Mouse (Mus musculus): ENCODE results near the gene Elmo1. TPM values are rescaled to one million over a fixed set of nuclear protein-coding genes. Genes with fewer than 3 reads are reported as not detected.

Elmo1 gene
- polyA plus RNA-seq, 1 experiment = 0.40 TPM

DNA sequence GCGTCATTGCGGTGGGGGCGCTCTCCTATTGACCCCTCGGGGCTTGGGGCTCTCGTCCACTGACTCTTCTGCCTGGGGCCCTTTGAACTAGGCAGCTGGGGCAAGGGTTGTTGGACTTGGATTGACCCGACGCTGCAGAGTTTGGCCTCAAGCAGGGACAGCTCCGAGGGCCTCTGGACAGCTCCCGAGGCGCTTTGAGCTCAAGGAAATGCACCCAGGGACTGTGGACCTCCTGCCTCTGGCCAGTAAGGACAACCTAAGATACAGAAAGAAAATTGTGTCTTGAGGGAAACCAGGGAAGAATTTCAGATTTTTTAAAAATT lies 1.2 kb downstream of the Elmo1 start:
- Histone ChIP-seq H3ac (ENCODE audit: control insufficient read depth, insufficient read length) (no peak overlapping the region), H3K4me2 (ENCODE audit: low read depth) (no peak overlapping the region), H3K4me3 (no peak overlapping the region), H3K36me3 (ENCODE audit: control insufficient read depth, insufficient read depth) (no peaks in the 10 kb centered on the region), H3K79me2 (ENCODE audit: control insufficient read depth, insufficient read depth) (no peaks in the 10 kb centered on the region), H3K27me3 (ENCODE audit: control insufficient read depth, insufficient read depth, insufficient read length) (no peaks in the 10 kb centered on the region)
- TF ChIP-seq CEBPB (IDR thresholded peaks at IDR 0.05; ENCODE audit: insufficient read depth, poor library complexity, severe bottlenecking) = no peak
- TF ChIP-seq USF1 (IDR thresholded peaks at IDR 0.05; ENCODE audit: low read depth) = no peak
- no peak for TF ChIP-seq SRF (IDR thresholded peaks at IDR 0.05; ENCODE audit: control insufficient read depth, insufficient read length, low read depth)
- TF ChIP-seq MYOD1 (IDR thresholded peaks at IDR 0.05; ENCODE audit: control insufficient read depth in 1 of 3, insufficient read length in 2 of 3, low read depth in 2 of 3) = no peak
- TF ChIP-seq POLR2A (IDR thresholded peaks at IDR 0.05; ENCODE audit: insufficient read length, low read depth) = no peak
- no peak for TF ChIP-seq TCF3 (IDR thresholded peaks at IDR 0.05; ENCODE audit: insufficient read length, low read depth)
- no peak for TF ChIP-seq MAX (IDR thresholded peaks at IDR 0.05; ENCODE audit: low read depth)
- no peak for TF ChIP-seq MYOG (IDR thresholded peaks at IDR 0.05; ENCODE audit: control insufficient read depth in 1 of 3, insufficient read depth in 1 of 3, insufficient read length in 2 of 3, low read depth in 2 of 3)
- TF ChIP-seq TCF12 (IDR thresholded peaks at IDR 0.05; ENCODE audit: insufficient read depth, poor library complexity, severe bottlenecking) = no peak
- no peak for TF ChIP-seq REST (IDR thresholded peaks at IDR 0.05; ENCODE audit: insufficient read depth, insufficient read length)
- no peak for TF ChIP-seq E2F4 (IDR thresholded peaks at IDR 0.05; ENCODE audit: insufficient read depth)
- no peak for TF ChIP-seq POLR2AphosphoS2 (IDR thresholded peaks at IDR 0.05; ENCODE audit: insufficient read length, low read depth)

DNA sequence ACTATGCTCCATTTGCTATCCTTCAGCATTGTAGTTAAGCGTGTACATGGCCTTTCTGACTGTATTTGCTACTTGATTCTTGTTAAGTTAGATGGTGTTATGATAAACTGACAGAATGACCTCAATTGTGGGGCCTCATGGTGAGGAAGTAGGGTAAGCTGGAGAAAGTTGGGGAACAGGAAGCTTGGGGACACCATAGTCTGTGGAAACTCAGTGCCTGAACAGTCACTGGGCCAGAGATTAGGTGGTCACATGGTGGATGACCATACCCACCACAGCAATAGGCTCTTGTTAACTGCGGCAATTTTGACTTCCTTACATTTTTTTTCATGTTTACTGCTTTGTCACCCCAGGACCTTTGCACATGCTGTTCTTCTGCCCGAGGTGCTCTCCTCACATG lies 1.9 kb downstream of the Elmo1 start:
- H3K4me2 ChIP-seq (ENCODE audit: low read depth) = no peak overlapping the region
- no peaks in the 10 kb centered on the region for H3K27me3 ChIP-seq (ENCODE audit: control insufficient read depth, insufficient read depth, insufficient read length)
- TF ChIP-seq SRF (IDR thresholded peaks at IDR 0.05; ENCODE audit: control insufficient read depth, insufficient read length, low read depth) (no peak), POLR2AphosphoS2 (IDR thresholded peaks at IDR 0.05; ENCODE audit: insufficient read length, low read depth) (no peak), TCF12 (IDR thresholded peaks at IDR 0.05; ENCODE audit: insufficient read depth, poor library complexity, severe bottlenecking) (no peak), MYOG (IDR thresholded peaks at IDR 0.05; ENCODE audit: control insufficient read depth in 1 of 3, insufficient read depth in 1 of 3, insufficient read length in 2 of 3, low read depth in 2 of 3) (no peak), MYOD1 (IDR thresholded peaks at IDR 0.05; ENCODE audit: control insufficient read depth in 1 of 3, insufficient read length in 2 of 3, low read depth in 2 of 3) (no peak), POLR2A (IDR thresholded peaks at IDR 0.05; ENCODE audit: insufficient read length, low read depth) (no peak), CEBPB (IDR thresholded peaks at IDR 0.05; ENCODE audit: insufficient read depth, poor library complexity, severe bottlenecking) (no peak), MAX (IDR thresholded peaks at IDR 0.05; ENCODE audit: low read depth) (no peak), USF1 (IDR thresholded peaks at IDR 0.05; ENCODE audit: low read depth) (no peak), TCF3 (IDR thresholded peaks at IDR 0.05; ENCODE audit: insufficient read length, low read depth) (no peak)
- H3K79me2 ChIP-seq (ENCODE audit: control insufficient read depth, insufficient read depth) = no peaks in the 10 kb centered on the region
- H3K4me3 ChIP-seq = no peak overlapping the region
- H3ac ChIP-seq (ENCODE audit: control insufficient read depth, insufficient read length) = no peak overlapping the region
- H3K36me3 ChIP-seq (ENCODE audit: control insufficient read depth, insufficient read depth) = no peaks in the 10 kb centered on the region

DNA sequence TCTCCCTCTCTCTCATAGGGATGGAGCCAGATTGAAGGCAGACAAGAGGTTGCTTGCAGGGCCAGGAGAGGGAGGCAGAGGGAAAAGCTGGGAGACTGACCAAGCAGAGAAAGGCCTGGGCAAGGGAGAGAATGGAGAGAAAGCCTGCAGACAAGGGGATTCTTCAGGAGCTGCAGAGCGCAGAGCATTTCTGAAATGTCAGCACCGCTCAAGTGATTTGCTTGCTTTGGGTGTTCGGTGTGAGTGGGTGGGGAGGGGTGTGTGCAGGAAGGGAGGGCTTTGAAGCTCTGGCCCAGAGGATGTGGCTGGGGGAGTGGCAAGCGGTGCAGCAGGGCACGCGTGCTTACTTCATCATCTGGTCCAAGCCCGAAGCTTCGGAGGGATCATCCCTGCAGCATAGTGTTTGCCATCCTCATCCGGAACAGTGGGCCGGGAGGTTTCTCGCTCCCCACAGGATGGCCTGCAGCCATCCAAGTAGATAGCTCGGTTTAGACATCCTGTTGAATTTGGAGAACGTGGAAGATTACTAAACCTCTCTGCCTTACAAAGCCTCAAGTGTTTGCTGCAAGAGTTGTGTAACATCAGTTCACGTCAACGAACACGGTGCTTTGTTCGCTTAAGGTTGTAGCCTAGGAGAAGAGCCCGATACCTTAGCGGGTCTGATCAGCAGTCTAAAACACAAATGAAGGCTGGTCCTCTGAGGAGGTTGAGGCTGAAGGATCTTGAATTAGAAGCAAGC lies 3.1 kb downstream of the Elmo1 start:
- H3K36me3 ChIP-seq (ENCODE audit: control insufficient read depth, insufficient read depth) = no peaks in the 10 kb centered on the region
- H3K79me2 ChIP-seq (ENCODE audit: control insufficient read depth, insufficient read depth) = no peaks in the 10 kb centered on the region
- H3K4me2 ChIP-seq (ENCODE audit: low read depth) = no peak overlapping the region
- no peaks in the 10 kb centered on the region for H3K27me3 ChIP-seq (ENCODE audit: control insufficient read depth, insufficient read depth, insufficient read length)
- TF ChIP-seq TCF12 (IDR thresholded peaks at IDR 0.05; ENCODE audit: insufficient read depth, poor library complexity, severe bottlenecking) = no peak
- no peak for TF ChIP-seq REST (IDR thresholded peaks at IDR 0.05; ENCODE audit: insufficient read depth, insufficient read length)
- TF ChIP-seq POLR2AphosphoS2 (IDR thresholded peaks at IDR 0.05; ENCODE audit: insufficient read length, low read depth) = no peak
- no peak for TF ChIP-seq MYOG (IDR thresholded peaks at IDR 0.05; ENCODE audit: control insufficient read depth in 1 of 3, insufficient read depth in 1 of 3, insufficient read length in 2 of 3, low read depth in 2 of 3)
- no peak for TF ChIP-seq CEBPB (IDR thresholded peaks at IDR 0.05; ENCODE audit: insufficient read depth, poor library complexity, severe bottlenecking)
- no peak for TF ChIP-seq POLR2A (IDR thresholded peaks at IDR 0.05; ENCODE audit: insufficient read length, low read depth)
- TF ChIP-seq USF1 (IDR thresholded peaks at IDR 0.05; ENCODE audit: low read depth) = no peak
- TF ChIP-seq SRF (IDR thresholded peaks at IDR 0.05; ENCODE audit: control insufficient read depth, insufficient read length, low read depth) = no peak
- TF ChIP-seq TCF3 (IDR thresholded peaks at IDR 0.05; ENCODE audit: insufficient read length, low read depth) = no peak
- TF ChIP-seq MYOD1 (IDR thresholded peaks at IDR 0.05; ENCODE audit: control insufficient read depth in 1 of 3, insufficient read length in 2 of 3, low read depth in 2 of 3) = no peak
- TF ChIP-seq E2F4 (IDR thresholded peaks at IDR 0.05; ENCODE audit: insufficient read depth) = no peak
- TF ChIP-seq MAX (IDR thresholded peaks at IDR 0.05; ENCODE audit: low read depth) = no peak
- no peak overlapping the region for H3K4me3 ChIP-seq
- H3ac ChIP-seq (ENCODE audit: control insufficient read depth, insufficient read length) = no peak overlapping the region

DNA sequence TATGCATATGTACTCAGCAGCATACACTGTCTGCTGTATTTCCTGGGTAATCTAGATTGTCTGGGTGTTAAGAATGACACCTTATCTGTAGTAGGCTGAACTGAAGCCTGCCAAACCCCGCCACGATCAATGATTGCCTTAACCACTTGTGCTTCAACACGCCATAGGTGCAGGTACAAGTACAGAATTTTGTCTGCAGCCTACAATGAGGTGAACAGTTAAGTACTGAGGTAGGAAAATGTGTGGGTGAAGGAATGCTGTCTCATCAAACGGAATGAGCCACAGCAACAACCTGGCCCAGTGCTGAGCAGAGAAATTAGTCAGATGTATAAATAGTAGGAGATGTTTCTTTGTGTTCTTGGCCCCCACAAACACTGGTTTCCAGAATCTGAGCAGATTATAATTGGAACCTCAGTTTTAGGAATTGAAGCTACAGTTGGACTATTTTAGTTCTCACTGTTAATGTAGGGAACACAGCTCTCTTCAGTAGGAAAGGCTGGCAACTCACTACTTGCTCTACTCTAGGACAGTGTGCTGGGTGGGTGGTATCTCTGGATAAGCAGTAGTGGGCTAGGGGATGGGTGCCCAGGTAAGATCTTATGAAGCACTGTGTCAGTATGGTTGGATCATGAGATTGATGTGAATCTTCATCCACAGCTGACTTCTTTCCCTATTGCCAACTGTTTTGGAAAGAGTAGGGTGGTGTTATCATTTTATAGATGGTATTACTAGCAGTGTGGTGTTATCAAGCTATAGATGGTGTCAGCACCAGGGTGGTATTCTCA lies 4.7 kb downstream of the Elmo1 start:
- Histone ChIP-seq H3K79me2 (ENCODE audit: control insufficient read depth, insufficient read depth) (no peaks in the 10 kb centered on the region), H3K4me3 (no peak overlapping the region), H3ac (ENCODE audit: control insufficient read depth, insufficient read length) (no peak overlapping the region), H3K27me3 (ENCODE audit: control insufficient read depth, insufficient read depth, insufficient read length) (no peaks in the 10 kb centered on the region), H3K36me3 (ENCODE audit: control insufficient read depth, insufficient read depth) (no peaks in the 10 kb centered on the region), H3K4me2 (ENCODE audit: low read depth) (no peak overlapping the region)
- no peak for TF ChIP-seq POLR2AphosphoS2 (IDR thresholded peaks at IDR 0.05; ENCODE audit: insufficient read length, low read depth)
- no peak for TF ChIP-seq USF1 (IDR thresholded peaks at IDR 0.05; ENCODE audit: low read depth)
- no peak for TF ChIP-seq E2F4 (IDR thresholded peaks at IDR 0.05; ENCODE audit: insufficient read depth)
- no peak for TF ChIP-seq REST (IDR thresholded peaks at IDR 0.05; ENCODE audit: insufficient read depth, insufficient read length)
- TF ChIP-seq CEBPB (IDR thresholded peaks at IDR 0.05; ENCODE audit: insufficient read depth, poor library complexity, severe bottlenecking) = no peak
- TF ChIP-seq MYOG (IDR thresholded peaks at IDR 0.05; ENCODE audit: control insufficient read depth in 1 of 3, insufficient read depth in 1 of 3, insufficient read length in 2 of 3, low read depth in 2 of 3) = no peak
- TF ChIP-seq POLR2A (IDR thresholded peaks at IDR 0.05; ENCODE audit: insufficient read length, low read depth) = no peak
